In genomic region chr1:161962465-161963377, GRCm38 (mm10) we compare ENCODE assay signal across 9 mouse cellular contexts. TPM values are rescaled to one million over a fixed set of nuclear protein-coding genes. Genes with fewer than 3 reads are reported as not detected.
DNase-seq lines count a peak whose midpoint lies in the region; ATAC-seq and TF ChIP-seq lines count a peak whose summit lies in the region.
"Had no signal": no experiment of that assay in that cellular context is flagged by ENCODE, and none has a peak within 500 bp of the region (broad histone marks: within the 10 kb centered on the region; RNA-seq: fewer than 3 reads in every experiment).

No protein-coding gene starts in this region.

- no peak for DNase-seq in heart, adult 8-10 months (ENCODE audit: low spot score)
- peak; percentile 56 for DNase-seq in Muller cell, postnatal 12 days (ENCODE audit: inconsistent ontology term)
- DNase-seq in forebrain, embryonic 14.5 days (ENCODE audit: low spot score), result peak; percentile 58
- peak; percentile 47 for DNase-seq in liver, adult 2 months (ENCODE audit: extremely low read depth, low read depth, low spot score)
- no peak for DNase-seq in spleen, postnatal 36 days (ENCODE audit: low spot score in 2 of 2)
- DNase-seq in left cerebral cortex, adult 11 months (ENCODE audit: low spot score), result no peak

- 0 out of 2 replicates have a peak, but pooled peaks have one; percentile 57 for ATAC-seq in heart, embryonic 11.5 days (replicated peaks; ENCODE audit: insufficient number of reproducible peaks, low FRiP score, low TSS enrichment)
- ATAC-seq in forebrain, embryonic 14.5 days, result peak; percentile 73; the same call in 1 of the 2 replicates

- no peaks in the 10 kb centered on the region for H3K79me2 ChIP-seq in liver, adult 2 months (ENCODE audit: control insufficient read depth, insufficient read depth, low read length)

- H3K4me2 ChIP-seq in heart, embryonic 11.5 days, result no peak overlapping the region
- H3K4me2 ChIP-seq in forebrain, embryonic 14.5 days (ENCODE audit: low read length), result no peak overlapping the region

- no peak overlapping the region for H3K9ac ChIP-seq in heart, embryonic 11.5 days (ENCODE audit: low read depth, low read length)
- no peak overlapping the region for H3K9ac ChIP-seq in forebrain, embryonic 14.5 days (ENCODE audit: low read length)
- H3K9ac ChIP-seq in liver, adult 2 months (ENCODE audit: low read depth, low read length), result no peak overlapping the region

- peaks cover 5% of the 10 kb centered on the region; the same call in 1 of the 2 replicates for H3K4me1 ChIP-seq in heart, embryonic 11.5 days (ENCODE audit: control insufficient read depth, insufficient read depth, low read length)
- H3K4me1 ChIP-seq in forebrain, embryonic 14.5 days (ENCODE audit: control insufficient read depth, insufficient read depth, low read length), result no peaks in the 10 kb centered on the region
- peaks cover 2% of the 10 kb centered on the region; the same call in 1 of the 2 replicates for H3K4me1 ChIP-seq in liver, adult 2 months (ENCODE audit: control insufficient read depth, insufficient read depth, low read length)
- H3K4me1 ChIP-seq in small intestine, adult 2 months (ENCODE audit: control insufficient read depth, insufficient read depth, insufficient read length, low read length), result peaks cover 6% of the 10 kb centered on the region; the same call in 1 of the 2 replicates

- peak; percentile 61 for TF ChIP-seq CTCF in liver, adult 2 months (IDR thresholded peaks at IDR 0.05; ENCODE audit: low read depth, low read length)
- peak; percentile 61; the same call in 1 of the 2 replicates for TF ChIP-seq CTCF in small intestine, adult 2 months (IDR thresholded peaks at IDR 0.05; ENCODE audit: extremely low read depth, insufficient read length, insufficient replicate concordance, low read depth, low read length)

- H3K27ac ChIP-seq in heart, embryonic 11.5 days (ENCODE audit: low read depth, low read length), result no peak overlapping the region
- no peak overlapping the region for H3K27ac ChIP-seq in forebrain, embryonic 14.5 days (ENCODE audit: low read depth, low read length)
- H3K27ac ChIP-seq in liver, adult 2 months (replicated peaks; ENCODE audit: insufficient read depth, low read depth, low read length), result no peak overlapping the region
- H3K27ac ChIP-seq in small intestine, adult 2 months (ENCODE audit: insufficient read depth, low read depth, low read length), result no peak overlapping the region

- no peaks in the 10 kb centered on the region for H3K27me3 ChIP-seq in heart, embryonic 11.5 days (ENCODE audit: control insufficient read depth, insufficient read depth, low read length)
- no peaks in the 10 kb centered on the region for H3K27me3 ChIP-seq in forebrain, embryonic 14.5 days (replicated peaks; ENCODE audit: control insufficient read depth, insufficient read depth, low read length)
- no peaks in the 10 kb centered on the region for H3K27me3 ChIP-seq in liver, adult 2 months (ENCODE audit: control insufficient read depth, insufficient read depth, low read length)
- no peaks in the 10 kb centered on the region for H3K27me3 ChIP-seq in small intestine, adult 2 months (ENCODE audit: control insufficient read depth, insufficient read depth, low read length)

- H3K9me3 ChIP-seq in heart, embryonic 11.5 days (replicated peaks; ENCODE audit: control insufficient read depth, low read length), result no peaks in the 10 kb centered on the region
- no peaks in the 10 kb centered on the region for H3K9me3 ChIP-seq in forebrain, embryonic 14.5 days (replicated peaks; ENCODE audit: control insufficient read depth, low read length)
- H3K9me3 ChIP-seq: megakaryocyte, embryonic 14.5 days had no signal

- WGBS in heart, embryonic 11.5 days (ENCODE audit: insufficient replicate concordance), result 51% methylated on average over 3 of the region's 3 CpGs
- 50% methylated on average over 3 of the region's 3 CpGs for WGBS in forebrain, embryonic 14.5 days
- WGBS in liver, adult 2 months, result 50% methylated on average over 3 of the region's 3 CpGs
- 52% methylated on average over 3 of the region's 3 CpGs for WGBS in small intestine, adult 2 months

- no peak for TF ChIP-seq POLR2A in liver, adult 2 months (IDR thresholded peaks at IDR 0.05; ENCODE audit: extremely low read depth, insufficient read depth, low read length)
- TF ChIP-seq POLR2A in small intestine, adult 2 months (IDR thresholded peaks at IDR 0.05; ENCODE audit: low read depth, low read length), result no peak

- no peaks in the 10 kb centered on the region for H3K36me3 ChIP-seq in heart, embryonic 11.5 days (ENCODE audit: control insufficient read depth, insufficient read depth, low read length)
- H3K36me3 ChIP-seq in forebrain, embryonic 14.5 days (ENCODE audit: control insufficient read depth, insufficient read depth, low read length), result no peaks in the 10 kb centered on the region
- H3K36me3 ChIP-seq in liver, adult 2 months (ENCODE audit: control insufficient read depth, insufficient read depth, low read length), result no peaks in the 10 kb centered on the region
- H3K36me3 ChIP-seq in small intestine, adult 2 months (ENCODE audit: control insufficient read depth, insufficient read depth, low read length), result no peaks in the 10 kb centered on the region

- H3K4me3 ChIP-seq in heart, embryonic 11.5 days (ENCODE audit: low read depth, low read length), result no peak overlapping the region
- H3K4me3 ChIP-seq in forebrain, embryonic 14.5 days (ENCODE audit: low read depth, low read length), result no peak overlapping the region
- no peak overlapping the region for H3K4me3 ChIP-seq in liver, adult 2 months (ENCODE audit: insufficient read depth, low read depth, low read length)
- H3K4me3 ChIP-seq in small intestine, adult 2 months (ENCODE audit: low read depth, low read length), result no peak overlapping the region
- H3K4me3 ChIP-seq: megakaryocyte, embryonic 14.5 days had no signal

RNA-seq across cellular contexts. Expression of gene Pigc, which starts 6.3 kb away (rescaled TPM):
- polyA plus RNA-seq in heart, embryonic 11.5 days (2014; fragmentation: Nextera tagmentation; extraction: Ambion mirVana), result 25.8 and 29.8 TPM in 2 replicates
- total RNA-seq in heart, adult 8-10 months (2022), result 10 to 100 TPM in 3 of 4 experiments, 1 to 10 TPM in 1; 10.0 to 11.2 (median 10.5) TPM
- 37.2 and 40.8 TPM in 2 replicates for polyA plus RNA-seq in forebrain, embryonic 14.5 days (2014; fragmentation: Nextera tagmentation; extraction: Ambion mirVana)
- total RNA-seq in liver, adult 2 months (2014; rRNA removed), result 7.1 and 7.3 TPM in 2 replicates
- polyA plus RNA-seq in liver, adult 2 months (2012; rRNA removed), result 9.4 and 9.5 TPM in 2 replicates
- 10.6 and 23.5 TPM in 2 replicates for polyA plus RNA-seq in small intestine, adult 2 months (2012; rRNA removed)

RNA-seq across cellular contexts. Expression of gene 4930558K02Rik, which starts 16.7 kb away (rescaled TPM):
- polyA plus RNA-seq in heart, embryonic 11.5 days (2014; fragmentation: Nextera tagmentation; extraction: Ambion mirVana), result not detected in 2 replicates
- not detected for total RNA-seq in heart, adult 8-10 months (2022)
- 0.18 TPM in 1 of 2 replicates, not detected in the other for polyA plus RNA-seq in forebrain, embryonic 14.5 days (2014; fragmentation: Nextera tagmentation; extraction: Ambion mirVana)
- total RNA-seq in liver, adult 2 months (2014; rRNA removed), result not detected in 2 replicates
- not detected in 2 replicates for polyA plus RNA-seq in liver, adult 2 months (2012; rRNA removed)
- polyA plus RNA-seq in small intestine, adult 2 months (2012; rRNA removed), result not detected in 2 replicates

Comparison
In these comparisons a context has a peak if more than half of its experiments do, and no peak if none do; other contexts are left out.
1. DNase-seq: peak in Muller cell, postnatal 12 days (single experiment), forebrain, embryonic 14.5 days (single experiment) and liver, adult 2 months (single experiment); none in heart, adult 8-10 months (single experiment), spleen, postnatal 36 days (0 of 2) and left cerebral cortex, adult 11 months (single experiment).